Mouse (Mus musculus): ENCODE data around the gene Tspan4.

The Tspan4 gene

DNA sequence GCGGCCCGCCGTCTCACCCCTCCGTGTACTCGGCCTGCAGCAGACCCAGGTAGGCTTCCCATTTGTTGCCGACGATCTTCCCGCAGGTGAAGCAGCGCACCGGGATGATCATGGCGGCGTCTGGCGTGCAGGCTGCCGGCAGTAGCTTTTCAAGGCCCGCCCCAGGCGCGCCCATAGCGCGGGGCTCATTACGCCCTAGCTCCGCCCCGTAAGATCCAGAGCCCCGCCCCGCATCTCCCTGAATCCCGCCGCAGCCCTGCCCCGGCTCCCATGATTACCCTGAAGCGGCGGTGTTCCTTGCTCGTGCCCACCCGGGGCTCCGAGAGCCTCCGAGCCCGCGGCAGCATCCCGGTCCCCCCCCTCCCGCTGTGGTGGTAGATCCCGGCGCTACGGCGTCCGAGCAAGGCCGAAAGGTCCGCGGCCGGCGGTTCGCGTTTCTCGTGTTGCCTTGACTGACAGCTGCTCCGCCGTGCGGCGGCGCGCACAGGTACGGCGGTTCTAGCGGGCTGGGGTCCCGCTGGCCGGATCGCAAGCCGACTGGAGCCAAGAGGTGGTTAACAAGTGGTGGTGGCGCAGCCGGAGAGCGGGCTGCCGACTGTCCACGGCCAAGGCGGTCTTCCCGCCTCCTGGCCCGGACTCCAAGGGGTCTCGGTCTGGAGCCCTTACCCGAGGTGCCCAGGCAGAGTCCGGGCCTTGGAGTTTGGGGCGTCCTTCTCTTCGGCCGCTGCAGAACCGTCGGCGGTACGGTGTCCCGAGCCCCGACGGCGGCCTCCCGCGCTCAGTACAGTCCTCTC is at the start of gene Tspan4, which contains the start of gene Polr2l:
Tspan4 (plus strand) TSS at position 230 of the 794 bp plus-strand sequence.
Polr2l (minus strand) TSS at position 122 of the 794 bp plus-strand sequence.
- DNase-seq (ENCODE audit: low read depth) = peak; percentile 93

DNA sequence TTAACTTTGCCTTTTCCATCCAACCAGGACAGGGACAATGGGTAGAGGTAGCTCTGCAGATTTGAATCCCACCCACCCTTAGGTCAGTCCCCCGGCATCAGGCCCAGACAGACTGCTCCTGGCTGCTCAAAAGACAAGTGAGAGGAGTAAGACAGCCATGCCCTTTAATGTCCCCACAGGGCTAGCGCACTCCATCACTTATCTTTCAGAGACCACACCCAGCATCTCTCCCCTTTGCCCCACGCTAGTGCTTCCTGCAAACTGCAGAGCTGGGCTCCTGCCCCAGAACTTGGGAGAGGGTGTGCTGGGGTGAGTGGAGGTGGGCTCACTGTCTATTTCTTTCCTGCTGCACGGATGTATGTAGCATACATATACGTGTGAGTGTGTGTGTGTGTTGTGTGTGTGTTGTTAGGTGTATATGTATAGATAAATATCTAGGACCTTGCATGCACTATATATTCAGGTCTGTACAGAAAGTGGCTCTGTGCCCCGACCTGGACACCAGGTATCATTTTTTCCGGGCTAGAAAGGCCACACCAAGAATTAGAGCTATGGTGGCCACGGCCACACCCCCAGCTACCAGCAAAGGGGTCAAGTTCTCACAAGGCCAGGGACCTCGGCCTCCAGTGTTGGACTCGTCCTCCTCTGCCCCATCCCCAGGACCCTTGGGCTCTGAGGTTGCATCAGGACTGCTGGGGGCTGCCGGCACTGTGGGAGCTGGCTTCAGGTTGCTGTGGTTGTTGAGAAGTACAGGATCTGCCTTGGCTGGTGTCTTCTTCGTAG is 47.9 kb upstream of the Tspan4 start:
- no peak for DNase-seq (ENCODE audit: low read depth)

DNA sequence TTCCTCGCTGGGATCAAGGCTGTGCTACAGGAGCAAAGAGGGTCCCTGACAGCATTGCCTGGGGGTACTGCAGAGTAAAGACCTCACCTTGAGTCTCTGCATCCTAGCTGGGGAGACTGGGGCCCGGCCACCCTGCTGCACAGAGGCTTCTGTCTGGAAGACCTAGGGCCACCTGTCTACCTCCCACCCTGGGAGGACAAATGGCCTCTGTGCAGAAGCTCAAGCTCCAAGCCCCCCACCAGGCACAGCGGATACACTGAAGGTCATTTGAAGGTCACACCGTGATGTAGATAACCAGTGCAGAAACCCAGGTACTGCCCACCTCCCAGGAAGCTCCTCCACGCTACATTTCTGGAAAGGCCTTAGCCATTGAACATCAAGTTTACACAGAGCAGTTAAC is 46.3 kb upstream of the Tspan4 start:
- no peak for DNase-seq (ENCODE audit: low read depth)

DNA sequence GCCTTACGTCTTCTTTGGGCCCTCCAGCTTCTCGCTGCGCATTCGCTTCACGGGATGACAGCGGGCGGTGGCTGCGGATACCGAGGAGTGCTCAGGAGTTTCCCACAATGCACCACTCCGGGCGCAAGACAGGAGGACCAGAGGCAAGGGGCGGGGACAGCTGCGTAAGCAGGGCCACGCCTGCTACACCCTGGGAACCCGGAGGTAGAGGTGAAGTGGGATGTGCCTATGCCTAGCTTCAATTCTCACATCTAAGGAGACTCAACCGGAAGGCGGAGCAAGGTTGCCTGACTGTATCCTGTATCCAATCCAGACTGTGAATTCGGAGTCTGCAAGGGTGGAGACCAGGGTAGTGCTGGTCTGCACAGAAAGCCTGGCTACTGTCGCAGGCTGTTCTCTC is 45.7 kb upstream of the Tspan4 start, which contains the start of gene Cend1:
Cend1 (minus strand) TSS at position 182 of the 400 bp plus-strand sequence.
- no peak for DNase-seq (ENCODE audit: low read depth)

DNA sequence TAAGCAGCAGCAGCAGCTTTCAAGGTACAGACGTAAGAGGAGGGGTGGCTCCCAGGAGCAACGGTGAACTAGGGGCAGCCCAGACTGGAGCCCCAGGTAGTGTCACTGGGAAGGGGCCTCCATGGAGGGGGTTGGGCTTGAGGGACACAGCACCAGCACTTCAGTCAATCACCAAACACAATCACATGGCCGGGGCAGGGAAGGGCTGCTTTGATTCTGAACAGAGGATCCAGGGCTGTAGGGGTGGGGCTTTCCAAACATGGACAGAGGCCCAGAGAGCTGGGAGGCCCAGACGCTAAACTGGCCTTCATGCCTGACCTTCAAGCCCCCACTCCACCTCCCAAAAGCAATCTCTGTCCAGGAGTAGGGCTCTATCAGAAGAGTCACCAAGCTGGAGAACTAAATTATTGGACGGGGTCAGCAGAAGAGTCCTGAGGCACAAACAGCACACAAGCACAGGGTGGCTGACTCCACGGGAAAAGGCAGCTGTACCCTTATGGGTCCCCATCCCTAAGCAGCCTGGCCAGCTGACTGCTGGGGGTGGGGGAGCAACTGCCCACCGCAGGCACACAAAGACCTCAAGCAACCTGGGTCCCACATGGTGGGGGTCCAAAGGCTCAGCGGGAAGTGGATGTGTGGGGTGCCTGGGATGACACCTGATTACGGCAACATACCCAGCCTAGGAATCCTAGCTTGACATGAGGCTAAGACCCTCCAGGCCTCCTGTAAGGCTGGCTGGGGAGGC is 45.0 kb upstream of the Tspan4 start:
- DNase-seq (ENCODE audit: low read depth) = no peak

DNA sequence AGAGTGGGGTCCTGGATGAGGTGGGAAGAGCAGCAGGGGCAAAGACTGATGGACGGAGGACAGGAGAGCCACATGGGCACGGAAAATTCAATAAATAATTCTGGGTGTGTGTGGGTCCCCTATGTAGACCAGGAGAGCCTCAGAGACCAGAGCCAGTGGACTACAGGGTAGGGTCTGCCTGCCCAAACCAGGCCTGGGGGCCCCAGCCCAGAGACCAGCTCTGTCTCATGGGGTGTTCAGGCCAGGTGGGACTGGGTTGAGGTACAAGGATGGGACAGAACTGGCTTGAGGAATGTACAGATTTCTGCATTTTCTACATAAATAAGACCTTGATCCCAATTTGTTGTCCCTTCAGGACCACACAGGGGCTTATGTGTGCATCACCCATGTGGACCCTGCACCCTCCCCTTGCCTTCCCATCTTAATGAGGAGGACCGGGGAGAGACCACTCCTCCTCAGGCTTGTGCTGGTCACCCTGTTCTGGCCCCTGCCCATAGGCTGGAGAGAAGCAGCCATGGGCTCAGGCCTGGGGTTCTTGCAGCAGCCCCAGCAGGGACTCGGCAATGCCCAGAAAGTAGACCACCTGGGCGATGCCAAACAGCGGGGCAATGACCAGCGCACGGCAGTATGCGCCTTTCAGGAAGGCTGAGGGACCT is 44.3 kb upstream of the Tspan4 start:
- DNase-seq (ENCODE audit: low read depth) = no peak

DNA sequence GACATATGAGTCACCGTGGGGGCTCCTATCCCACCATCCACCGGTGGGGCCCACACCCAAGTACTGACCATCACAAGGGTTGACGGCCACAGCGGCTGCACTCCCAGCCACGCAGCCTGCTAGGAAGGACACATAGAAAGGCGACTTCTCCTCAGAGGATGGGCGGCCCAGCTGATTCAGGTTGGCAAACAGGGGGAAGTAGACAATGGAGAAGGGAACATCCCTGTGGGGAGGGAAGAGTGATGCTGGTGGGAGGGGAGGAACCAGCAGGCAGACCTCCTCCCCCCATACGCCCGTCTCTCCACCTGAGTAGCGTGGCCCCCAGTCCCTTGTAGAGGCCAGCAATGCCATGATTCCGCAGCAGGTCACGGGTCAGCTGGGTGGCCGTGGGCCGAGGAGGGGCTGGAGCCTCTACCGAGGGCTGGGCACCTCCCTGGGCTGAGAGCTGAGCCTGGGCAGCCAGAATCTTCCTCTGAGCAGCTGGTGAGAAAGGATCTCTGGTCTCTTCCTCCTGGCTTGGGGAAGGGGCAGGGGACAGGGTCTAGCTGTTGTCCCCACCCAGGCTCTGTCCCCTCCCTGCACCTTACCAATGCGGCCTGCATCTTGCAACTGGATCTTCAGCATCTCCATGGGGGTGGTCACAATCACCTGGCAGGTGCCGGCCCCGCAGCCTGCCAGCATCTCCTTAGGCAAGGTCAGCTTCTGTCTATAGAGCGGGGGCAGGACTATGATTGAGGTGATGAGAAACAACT is 43.4 kb upstream of the Tspan4 start:
- DNase-seq (ENCODE audit: low read depth) = no peak

DNA sequence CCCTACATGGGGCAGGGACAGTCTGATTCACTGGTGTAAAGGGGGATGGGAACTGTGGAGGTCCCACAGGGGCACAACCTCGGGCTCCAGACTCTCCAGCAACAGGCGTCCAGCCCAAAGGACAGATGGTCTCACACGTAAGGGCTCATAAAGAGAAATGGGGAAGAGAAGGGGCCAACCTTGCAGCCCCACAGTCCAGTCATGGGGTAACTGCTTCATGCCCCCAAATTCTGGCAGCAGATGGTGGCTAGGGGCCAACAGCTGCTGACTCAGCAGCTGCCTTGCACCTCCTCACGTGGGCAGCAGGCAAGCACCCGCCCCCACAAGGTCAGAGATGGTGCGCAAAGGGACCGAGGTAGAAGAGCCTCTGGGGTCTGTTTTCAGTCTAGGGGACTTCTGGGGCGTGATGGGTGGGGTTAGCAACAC is 42.8 kb upstream of the Tspan4 start:
- DNase-seq (ENCODE audit: low read depth) = no peak

DNA sequence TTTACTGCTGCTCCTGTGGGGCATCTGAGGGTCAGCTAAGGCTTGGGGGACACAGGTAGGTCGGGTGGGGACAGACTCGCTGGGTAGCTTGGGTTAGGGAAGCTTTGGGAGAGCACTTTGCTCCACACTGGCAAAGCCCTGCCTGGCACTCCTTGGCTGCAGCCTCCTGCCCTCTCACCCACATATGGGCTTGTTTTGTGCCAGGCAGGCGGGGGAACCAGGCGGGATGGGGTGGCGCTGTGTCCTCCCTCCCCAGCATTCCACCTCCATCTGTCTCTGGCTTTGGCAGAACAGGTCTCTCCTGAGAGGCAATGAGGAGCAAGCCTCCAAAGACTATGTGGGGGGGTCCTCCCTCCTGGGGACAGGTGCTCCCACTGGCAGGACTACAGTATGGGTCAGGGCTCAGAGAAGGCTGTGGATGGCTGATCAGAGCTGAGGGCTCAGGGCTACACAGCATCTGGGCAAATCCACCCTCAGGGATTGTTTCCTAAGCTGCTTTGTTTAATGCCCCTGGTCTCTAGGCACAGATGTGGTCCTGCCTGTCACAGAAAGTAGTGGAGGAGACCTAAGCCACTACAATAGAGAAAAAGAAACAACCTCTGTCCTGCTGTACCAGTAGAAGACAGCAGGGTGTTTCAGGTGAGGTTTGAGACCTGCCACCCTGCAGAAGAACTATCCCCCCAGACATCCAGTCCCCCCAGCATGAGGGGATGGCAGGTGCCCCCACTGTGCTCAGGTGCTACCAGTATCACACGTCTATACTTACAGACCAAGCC is 42.1 kb upstream of the Tspan4 start:
- DNase-seq (ENCODE audit: low read depth) = no peak

DNA sequence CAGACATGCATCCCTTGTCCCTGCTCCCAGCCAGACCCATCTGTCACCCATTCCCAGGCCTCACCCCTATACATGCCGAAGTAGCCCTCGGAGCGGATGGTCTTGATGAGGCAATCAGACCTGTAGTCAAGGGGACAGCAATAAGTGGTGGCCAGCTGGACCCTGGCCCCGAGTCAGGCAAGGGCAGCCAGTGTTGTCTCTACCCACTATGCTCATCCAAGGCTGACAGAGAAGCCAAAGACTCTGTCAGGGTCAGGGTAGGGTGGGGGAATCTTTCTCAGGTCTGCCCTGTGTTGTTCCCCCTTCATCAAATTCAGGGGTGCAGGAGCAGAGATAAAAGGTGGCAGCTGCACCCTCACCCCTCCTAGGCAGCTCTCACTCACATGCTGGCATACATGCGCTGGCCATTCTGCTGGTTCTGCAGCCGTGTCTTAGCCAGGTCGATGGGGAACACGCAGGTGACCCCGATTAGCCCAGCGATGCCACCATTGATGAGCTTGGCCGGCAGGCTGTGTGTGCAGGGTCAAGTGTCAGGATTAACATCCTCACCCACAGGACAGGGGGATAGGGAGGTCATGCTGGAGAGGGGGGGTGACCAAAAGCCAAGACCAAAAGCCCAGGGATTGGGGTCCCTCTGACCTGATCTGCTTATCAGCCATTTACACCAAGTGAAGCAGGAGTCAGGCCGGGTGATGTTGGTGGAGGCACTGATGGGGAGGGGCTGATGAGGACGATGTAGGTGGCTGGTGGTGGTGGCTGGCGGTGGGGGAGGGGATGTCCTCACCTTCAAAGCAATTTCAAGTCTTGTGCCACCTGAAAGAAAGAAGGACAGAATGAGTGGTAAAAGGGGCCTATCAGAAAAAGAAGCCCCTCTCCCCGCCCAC is 41.3 kb upstream of the Tspan4 start:
- DNase-seq (ENCODE audit: low read depth) = no peak

DNA sequence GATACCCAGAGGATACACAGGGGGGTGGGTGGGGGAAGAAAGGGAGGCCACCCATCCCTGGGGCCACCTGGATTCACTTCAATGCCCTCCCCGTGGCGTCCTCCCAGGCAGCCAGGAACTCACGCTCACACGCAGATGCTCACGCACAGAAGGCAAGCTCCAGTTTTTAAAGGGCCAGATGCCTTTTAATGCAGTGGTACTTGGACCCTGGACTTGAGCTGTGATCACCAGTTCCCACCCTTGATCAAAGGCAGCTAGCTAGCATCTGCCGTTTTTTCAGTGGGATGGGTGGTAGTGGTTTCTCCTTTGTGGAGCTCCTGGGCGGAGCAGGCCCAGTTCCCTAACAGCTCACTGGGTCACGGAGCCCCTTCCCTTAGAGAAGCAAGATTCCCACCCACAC is 40.6 kb upstream of the Tspan4 start:
- peak; percentile 53 for DNase-seq (ENCODE audit: low read depth)

DNA sequence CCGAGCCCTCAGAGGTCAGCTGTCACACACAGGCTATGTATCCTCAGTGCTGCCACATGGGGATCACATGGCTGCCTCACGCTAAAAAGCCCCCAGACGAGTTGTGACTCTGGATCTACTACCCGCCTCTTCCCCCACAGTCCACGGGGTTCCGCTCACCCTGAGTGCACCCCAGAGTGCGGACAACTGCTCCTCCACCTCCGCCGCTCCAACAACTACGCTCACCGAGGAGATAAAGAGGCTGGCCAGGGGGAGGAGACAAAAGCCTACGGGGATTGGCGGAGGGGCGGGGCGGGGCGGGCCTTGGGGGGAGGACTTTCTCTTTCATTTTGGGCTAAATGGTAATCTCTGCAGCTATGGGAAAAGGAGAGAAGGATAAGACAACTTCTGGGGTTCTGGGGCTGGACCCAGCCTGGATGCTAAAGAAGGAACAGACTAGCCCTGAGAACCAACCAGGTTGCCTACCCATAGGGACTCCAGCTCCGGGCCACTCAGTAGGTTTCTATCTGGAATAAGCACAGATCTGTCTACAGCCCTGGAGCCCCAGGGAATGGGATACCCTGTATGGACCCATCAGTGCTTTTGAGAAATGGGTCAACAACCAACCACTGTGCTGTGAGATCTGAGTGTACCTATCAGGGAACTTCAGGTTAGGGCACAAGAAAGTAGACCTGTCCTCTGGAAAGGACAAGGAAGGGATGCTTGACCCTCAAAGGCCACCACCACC is 39.7 kb upstream of the Tspan4 start:
- peak; percentile 80 for DNase-seq (ENCODE audit: low read depth)

DNA sequence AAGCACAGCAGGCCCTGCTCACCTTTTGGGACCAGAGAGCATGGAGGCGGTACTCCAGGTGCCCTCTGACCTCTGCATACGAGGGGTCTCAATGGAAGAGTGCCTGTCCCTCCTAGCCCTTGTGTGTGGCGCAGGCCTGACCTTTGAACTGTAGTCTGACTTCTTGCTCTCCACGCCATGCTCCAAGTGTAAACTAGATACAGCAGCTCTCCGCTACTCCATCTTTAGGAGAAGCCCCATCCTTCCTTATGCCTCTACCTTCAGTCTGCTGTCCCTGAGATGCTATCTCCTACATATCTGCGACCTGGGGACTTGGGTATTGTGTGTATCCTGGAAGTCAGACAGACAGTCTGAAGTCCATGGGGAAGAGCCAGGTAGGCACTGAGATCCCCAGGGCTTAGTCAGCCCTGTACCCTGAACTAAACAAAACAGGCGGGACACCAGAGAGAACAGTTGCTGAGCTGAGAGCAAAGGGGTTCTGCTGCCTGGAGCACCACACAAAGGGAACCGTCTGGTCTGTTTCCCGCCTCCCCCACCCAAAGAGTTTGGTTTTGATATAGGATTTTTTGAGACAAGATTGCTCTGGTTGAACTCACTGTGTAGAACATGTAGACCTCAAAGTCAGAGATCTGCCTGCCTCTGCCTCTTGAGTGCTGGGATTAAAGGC is 39.1 kb upstream of the Tspan4 start:
- DNase-seq (ENCODE audit: low read depth) = no peak

DNA sequence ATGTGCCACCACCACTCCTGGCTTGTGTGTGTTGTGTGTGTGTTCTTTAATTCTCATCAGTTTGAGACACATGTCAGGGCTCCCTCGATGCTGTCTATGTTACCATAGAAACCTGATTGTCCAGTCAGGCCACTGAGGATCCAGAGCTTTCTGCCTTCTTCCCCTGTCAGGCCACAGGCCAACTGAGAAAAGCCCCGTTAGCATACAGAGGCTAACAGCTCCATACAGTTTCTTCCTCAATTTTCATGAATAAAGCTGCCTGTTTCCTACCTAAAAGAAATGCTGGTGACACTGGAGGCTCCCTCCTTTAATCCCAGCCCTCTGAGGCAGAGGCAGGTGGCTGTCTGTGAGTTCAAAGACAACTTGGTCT is 38.5 kb upstream of the Tspan4 start:
- no peak for DNase-seq (ENCODE audit: low read depth)

DNA sequence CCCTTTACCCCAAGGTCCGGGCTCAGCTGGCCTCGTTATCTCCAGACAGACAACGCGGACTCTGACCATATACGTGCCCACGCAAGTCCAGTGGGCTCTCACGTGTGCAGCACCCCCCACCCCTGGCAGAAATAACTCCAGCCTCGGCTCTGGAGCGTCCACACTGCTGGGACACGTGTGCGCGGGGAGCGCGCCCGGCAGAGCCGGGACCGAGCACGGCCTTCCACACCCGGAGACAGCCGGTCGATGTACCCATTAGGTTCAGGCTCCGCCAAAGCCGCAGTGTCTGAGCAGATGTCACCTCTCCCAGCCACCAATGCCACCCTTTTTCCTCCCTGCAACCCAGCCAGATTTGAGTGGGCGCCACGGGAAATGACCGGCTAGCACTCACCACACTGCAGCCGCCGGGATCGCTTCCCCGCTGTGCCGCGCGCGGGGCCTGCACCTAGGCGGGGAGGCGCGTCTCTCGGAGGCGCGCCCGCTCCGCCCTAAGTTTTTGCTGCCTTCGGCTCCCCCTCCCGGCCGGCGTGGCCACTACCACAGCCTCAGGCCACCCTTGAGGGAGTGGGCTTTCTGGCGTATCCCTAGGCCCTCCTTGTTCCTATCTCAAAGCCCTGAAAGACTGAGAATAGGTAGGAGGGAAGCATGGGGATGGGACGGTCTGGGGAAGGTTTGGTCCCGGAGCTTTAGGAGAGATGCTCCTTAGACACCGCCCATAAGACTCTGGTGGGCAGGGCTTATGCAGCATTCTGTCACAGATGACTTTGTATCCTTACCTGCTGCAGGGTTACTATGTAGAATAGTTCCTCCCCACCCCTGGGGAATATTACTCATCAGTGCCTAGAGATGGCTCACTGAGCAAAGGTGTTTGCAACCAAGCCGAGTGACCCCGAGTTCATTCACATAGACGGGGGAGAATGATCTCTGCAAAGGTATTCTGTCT is 37.6 kb upstream of the Tspan4 start, which contains the start of gene Slc25a22:
Slc25a22 (minus strand) TSS at position 715 of the 943 bp plus-strand sequence.
- peak; percentile 87 for DNase-seq (ENCODE audit: low read depth)

DNA sequence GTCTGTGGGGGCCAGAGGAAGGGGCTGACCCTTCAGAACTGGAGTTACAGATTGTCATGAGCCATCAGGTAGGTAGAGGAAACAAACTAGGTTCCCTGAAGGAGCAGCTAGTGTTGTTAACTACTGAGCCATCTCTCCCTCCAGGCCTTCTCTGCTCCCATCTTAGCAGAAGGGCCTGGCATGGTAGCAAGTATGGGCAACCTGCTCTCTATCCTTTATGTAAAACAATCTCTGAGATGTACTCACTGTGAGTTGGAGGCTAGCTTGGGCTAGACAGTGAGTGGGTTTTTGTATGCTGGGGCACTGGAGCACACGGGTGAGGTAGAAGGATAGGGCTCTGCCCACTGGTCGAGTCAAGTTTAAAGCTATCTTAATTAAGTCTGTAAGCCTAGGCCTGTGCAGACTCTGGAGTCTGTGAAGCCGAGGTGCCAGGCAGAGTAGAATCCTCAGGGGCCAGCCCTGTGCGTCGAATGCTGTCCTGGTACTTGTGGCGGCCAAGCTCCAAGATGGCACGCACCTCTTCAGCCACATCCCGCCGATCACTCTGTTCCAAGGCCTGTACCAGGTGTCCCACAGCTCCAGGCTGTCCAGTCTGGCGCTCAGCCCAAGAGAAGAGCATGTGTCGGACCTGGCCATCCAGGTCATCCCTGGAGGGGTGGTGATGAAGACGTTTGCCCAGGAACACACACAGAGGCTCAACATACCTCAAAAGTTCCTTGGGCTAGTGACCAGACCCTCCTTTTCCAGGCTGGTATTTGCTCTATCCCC is 36.7 kb upstream of the Tspan4 start:
- no peak for DNase-seq (ENCODE audit: low read depth)

Measured in naive thymus-derived CD4-positive, alpha-beta T cell, adult 2 months (primary cell).